Mouse (Mus musculus): ENCODE results near the gene Snx5. TPM values are rescaled to one million over a fixed set of nuclear protein-coding genes. Genes with fewer than 3 reads are reported as not detected.

Gene Snx5
- polyA plus RNA-seq, 1 experiment from 2014 or later = 115 TPM

DNA sequence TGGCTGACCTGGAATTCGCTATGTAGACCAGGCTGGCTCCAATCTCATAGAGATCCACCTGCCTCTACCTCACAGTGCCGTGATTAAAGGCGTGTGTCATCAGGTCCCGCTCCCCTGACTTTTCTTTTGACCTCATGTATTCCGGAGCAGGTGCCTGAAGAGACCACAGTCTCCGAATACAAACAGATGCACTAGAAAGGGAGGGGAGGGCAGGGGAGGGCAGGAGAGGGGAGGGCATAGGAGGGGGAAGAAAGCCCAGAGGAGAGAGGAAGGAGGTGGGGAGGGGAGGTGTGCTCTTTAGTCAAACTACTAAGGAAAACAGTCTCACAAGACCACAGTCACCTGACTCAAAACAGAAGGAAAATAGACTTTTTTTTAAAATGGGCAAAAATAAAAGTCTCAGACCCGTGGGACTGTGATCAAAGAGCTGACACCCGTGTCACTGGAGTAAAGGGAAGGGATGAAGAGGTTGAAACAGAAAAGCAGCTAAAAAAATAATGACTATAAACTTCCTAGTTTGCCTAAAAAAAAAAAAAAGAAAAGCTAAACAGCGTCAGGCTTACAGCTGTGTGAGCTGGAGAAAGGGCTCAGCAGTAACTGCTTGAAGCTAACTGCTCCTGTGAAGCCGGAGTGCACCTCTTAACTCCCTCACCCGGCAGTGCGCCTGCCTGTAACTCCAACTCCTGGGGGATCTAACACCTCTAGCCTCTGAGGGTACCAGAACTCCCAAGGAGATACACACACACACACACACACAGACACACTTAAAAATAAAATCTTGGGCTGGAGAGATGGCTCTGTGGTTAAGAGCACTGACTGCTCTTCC, 42.0 kb downstream of the Snx5 start:
- no peaks in the 10 kb centered on the region for H3K27me3 ChIP-seq (ENCODE audit: control insufficient read depth, insufficient read depth, low read length)
- H3K9ac ChIP-seq (ENCODE audit: low read depth, low read length) = no peak overlapping the region
- H3K4me1 ChIP-seq (ENCODE audit: control insufficient read depth, insufficient read depth, low read length) = no peaks in the 10 kb centered on the region; the same call in 1 of the 2 replicates
- H3K36me3 ChIP-seq (ENCODE audit: control insufficient read depth, insufficient read depth, low read length) = no peaks in the 10 kb centered on the region
- H3K4me3 ChIP-seq (ENCODE audit: low read depth, low read length) = no peak overlapping the region
- no peak overlapping the region for H3K4me2 ChIP-seq
- WGBS (ENCODE audit: insufficient replicate concordance) = 81% methylated on average over 12 of the region's 12 CpGs
- no peak for ATAC-seq (replicated peaks; ENCODE audit: insufficient number of reproducible peaks, low FRiP score, low TSS enrichment)
- no peak overlapping the region for H3K27ac ChIP-seq (ENCODE audit: low read depth, low read length)
- no peaks in the 10 kb centered on the region for H3K9me3 ChIP-seq (replicated peaks; ENCODE audit: control insufficient read depth, low read length)

DNA sequence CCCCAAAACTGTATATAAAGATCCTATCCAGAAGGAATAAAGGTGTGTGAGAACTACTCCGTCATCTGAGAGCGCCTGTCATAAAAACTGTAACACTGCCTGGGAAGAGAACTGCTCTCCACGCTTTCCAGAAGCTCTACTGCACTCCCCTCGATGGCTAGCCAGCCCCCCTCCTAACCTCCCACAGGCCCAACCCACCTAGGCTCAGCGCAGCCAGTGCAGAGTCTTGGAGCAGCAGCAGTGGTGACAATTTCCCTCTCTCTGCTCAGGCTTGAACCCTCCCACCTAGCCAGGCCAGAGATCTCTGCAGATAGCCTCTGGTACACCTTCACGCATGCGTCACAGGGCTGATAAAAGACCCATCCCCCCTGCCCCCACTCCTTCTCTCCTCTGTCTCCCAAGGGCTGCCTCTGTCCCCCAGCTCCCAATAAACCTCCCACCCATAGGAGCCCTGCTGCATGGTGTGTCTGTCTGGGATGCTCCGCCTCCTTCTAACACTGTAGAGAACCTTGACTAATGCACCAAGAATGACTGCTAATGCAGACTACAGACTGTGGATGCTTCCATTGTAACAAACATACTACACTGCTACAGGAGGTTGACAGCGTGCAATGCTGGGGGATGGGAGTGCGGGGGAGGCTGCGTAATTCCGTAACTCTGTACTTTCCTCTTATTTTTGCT, 43.7 kb downstream of the Snx5 start:
- no peak overlapping the region for H3K4me3 ChIP-seq (ENCODE audit: low read depth, low read length)
- no peak overlapping the region for H3K4me2 ChIP-seq
- H3K27me3 ChIP-seq (ENCODE audit: control insufficient read depth, insufficient read depth, low read length) = no peaks in the 10 kb centered on the region
- WGBS (ENCODE audit: insufficient replicate concordance) = 83% methylated on average over 12 of the region's 12 CpGs
- H3K27ac ChIP-seq (ENCODE audit: low read depth, low read length) = no peak overlapping the region
- H3K36me3 ChIP-seq (ENCODE audit: control insufficient read depth, insufficient read depth, low read length) = no peaks in the 10 kb centered on the region
- H3K9me3 ChIP-seq (replicated peaks; ENCODE audit: control insufficient read depth, low read length) = no peaks in the 10 kb centered on the region
- no peaks in the 10 kb centered on the region; the same call in 1 of the 2 replicates for H3K4me1 ChIP-seq (ENCODE audit: control insufficient read depth, insufficient read depth, low read length)
- no peak for ATAC-seq (replicated peaks; ENCODE audit: insufficient number of reproducible peaks, low FRiP score, low TSS enrichment)
- H3K9ac ChIP-seq (ENCODE audit: low read depth, low read length) = no peak overlapping the region

DNA sequence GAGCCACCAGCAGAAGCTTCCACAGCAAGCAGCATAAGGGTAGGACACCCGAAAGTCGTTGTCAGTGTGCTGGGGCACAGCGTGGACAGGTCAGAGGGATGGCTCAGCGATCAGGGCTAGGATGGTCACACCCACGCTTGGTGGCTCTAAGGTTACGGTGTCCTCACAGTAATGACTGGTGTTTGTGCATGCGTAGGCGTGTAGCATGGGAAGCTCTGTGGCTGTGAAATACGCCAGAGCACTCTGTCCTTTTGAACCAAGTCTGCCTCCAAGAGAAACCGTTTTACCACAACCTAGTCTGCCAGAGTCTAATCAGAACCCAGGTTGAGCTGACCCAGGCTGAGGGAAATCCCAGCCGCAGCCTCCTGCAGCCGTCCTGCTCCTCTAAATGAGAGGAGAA, 46.4 kb downstream of the Snx5 start:
- 52% methylated on average over 12 of the region's 12 CpGs for WGBS (ENCODE audit: insufficient replicate concordance)
- Histone ChIP-seq H3K4me3 (ENCODE audit: low read depth, low read length) (no peak overlapping the region; the same call in 1 of the 2 replicates), H3K9ac (ENCODE audit: low read depth, low read length) (peak overlapping the region; percentile 39; the same call in 1 of the 2 replicates), H3K27ac (ENCODE audit: low read depth, low read length) (no peak overlapping the region), H3K27me3 (ENCODE audit: control insufficient read depth, insufficient read depth, low read length) (no peaks in the 10 kb centered on the region), H3K9me3 (replicated peaks; ENCODE audit: control insufficient read depth, low read length) (no peaks in the 10 kb centered on the region), H3K4me2 (peak overlapping the region; percentile 41), H3K36me3 (ENCODE audit: control insufficient read depth, insufficient read depth, low read length) (no peaks in the 10 kb centered on the region), H3K4me1 (ENCODE audit: control insufficient read depth, insufficient read depth, low read length) (no peaks in the 10 kb centered on the region)
- no peak for ATAC-seq (replicated peaks; ENCODE audit: insufficient number of reproducible peaks, low FRiP score, low TSS enrichment)

DNA sequence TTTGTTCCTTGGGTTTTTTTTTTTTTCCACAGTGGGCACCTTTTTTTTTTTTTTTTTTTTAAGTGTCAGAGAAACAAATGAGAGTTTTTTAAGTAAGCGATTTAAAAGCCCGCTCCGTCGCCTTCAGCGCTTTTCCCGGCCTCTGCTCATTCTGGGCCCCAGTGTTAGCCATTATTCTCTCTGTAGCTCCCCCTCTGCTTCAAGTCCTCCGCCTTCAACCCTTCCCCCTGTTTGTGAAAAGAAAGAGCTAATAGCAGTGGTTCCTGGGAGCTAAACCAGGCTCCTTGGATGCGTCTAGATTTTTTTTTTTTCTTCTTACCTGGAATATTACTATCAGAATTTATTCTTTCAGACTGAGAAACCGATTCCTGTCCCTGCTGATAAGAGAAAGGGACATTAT, 55.1 kb downstream of the Snx5 start:
- no peaks in the 10 kb centered on the region for H3K9me3 ChIP-seq (replicated peaks; ENCODE audit: control insufficient read depth, low read length)
- no peaks in the 10 kb centered on the region for H3K27me3 ChIP-seq (ENCODE audit: control insufficient read depth, insufficient read depth, low read length)
- H3K27ac ChIP-seq (ENCODE audit: low read depth, low read length) = no peak overlapping the region
- WGBS (ENCODE audit: insufficient replicate concordance) = 52% methylated on average over 9 of the region's 9 CpGs
- ATAC-seq (replicated peaks; ENCODE audit: insufficient number of reproducible peaks, low FRiP score, low TSS enrichment) = no peak
- no peak overlapping the region for H3K4me2 ChIP-seq
- H3K9ac ChIP-seq (ENCODE audit: low read depth, low read length) = no peak overlapping the region
- peaks cover 10% of the 10 kb centered on the region for H3K4me1 ChIP-seq (ENCODE audit: control insufficient read depth, insufficient read depth, low read length)
- no peaks in the 10 kb centered on the region for H3K36me3 ChIP-seq (ENCODE audit: control insufficient read depth, insufficient read depth, low read length)
- H3K4me3 ChIP-seq (ENCODE audit: low read depth, low read length) = no peak overlapping the region

DNA sequence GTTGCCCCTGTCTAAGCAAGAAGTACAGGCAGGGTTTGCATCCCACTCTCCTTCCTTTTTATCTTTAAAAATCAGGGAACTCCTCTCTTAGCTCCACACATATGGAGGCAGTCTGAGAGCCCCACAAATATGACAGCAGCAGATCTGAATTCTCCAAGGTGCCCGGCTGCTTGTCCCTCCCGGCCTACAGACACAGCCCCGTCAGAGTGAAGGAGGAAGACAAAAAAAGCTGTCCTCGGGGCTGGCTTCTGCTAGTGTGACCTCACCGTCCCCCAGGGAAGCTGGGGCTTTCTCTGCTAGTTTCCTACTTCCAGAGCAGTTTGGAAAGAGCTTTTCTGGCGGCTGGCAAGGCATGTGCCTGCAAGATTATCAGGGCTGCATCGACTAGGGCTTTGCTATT, 55.5 kb downstream of the Snx5 start:
- ATAC-seq (replicated peaks; ENCODE audit: insufficient number of reproducible peaks, low FRiP score, low TSS enrichment) = no peak
- Histone ChIP-seq H3K27ac (ENCODE audit: low read depth, low read length) (0 out of 2 replicates have a peak overlapping the region, but pooled peaks have one; percentile 15), H3K27me3 (ENCODE audit: control insufficient read depth, insufficient read depth, low read length) (no peaks in the 10 kb centered on the region), H3K36me3 (ENCODE audit: control insufficient read depth, insufficient read depth, low read length) (no peaks in the 10 kb centered on the region), H3K4me2 (peak overlapping the region; percentile 11; the same call in 1 of the 2 replicates), H3K4me1 (ENCODE audit: control insufficient read depth, insufficient read depth, low read length) (peaks cover 10% of the 10 kb centered on the region), H3K9me3 (replicated peaks; ENCODE audit: control insufficient read depth, low read length) (no peaks in the 10 kb centered on the region), H3K9ac (ENCODE audit: low read depth, low read length) (peak overlapping the region; percentile 49), H3K4me3 (ENCODE audit: low read depth, low read length) (no peak overlapping the region)
- WGBS (ENCODE audit: insufficient replicate concordance) = 14% methylated on average over 7 of the region's 7 CpGs

DNA sequence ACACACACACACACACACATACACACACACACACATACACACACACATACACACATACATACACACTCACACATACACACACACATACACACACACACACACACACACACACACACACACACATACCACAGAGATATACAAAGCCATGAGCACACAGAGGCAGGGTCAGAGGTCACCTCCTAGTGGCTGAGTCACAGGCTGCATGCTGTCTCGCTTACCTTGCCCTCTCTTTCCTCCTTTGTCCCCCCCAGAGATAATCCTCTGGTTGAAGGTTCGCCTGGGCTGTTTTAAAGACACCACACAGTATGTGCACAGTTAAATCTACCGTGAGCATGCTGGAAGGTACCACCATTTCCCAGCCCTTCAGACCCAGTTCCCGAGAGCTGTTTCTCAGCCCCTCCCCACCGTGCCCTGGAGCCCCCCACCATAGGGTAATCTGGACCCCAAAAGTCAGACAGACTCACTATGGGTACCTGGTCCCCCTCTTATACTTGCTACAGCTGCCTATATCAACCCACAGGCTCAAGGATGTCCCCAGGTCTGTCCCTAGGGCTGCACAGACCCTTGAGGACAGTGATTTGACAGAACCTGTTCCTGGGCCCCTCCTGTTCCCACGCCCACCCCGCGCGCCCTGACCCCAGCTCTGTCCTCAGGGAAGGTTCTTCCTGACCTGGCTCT, 56.1 kb downstream of the Snx5 start:
- Histone ChIP-seq H3K4me2 (no peak overlapping the region), H3K9ac (ENCODE audit: low read depth, low read length) (peak overlapping the region; percentile 49; the same call in 1 of the 2 replicates), H3K36me3 (ENCODE audit: control insufficient read depth, insufficient read depth, low read length) (no peaks in the 10 kb centered on the region), H3K4me1 (ENCODE audit: control insufficient read depth, insufficient read depth, low read length) (peaks cover 10% of the 10 kb centered on the region), H3K27ac (ENCODE audit: low read depth, low read length) (0 out of 2 replicates have a peak overlapping the region, but pooled peaks have one; percentile 15), H3K4me3 (ENCODE audit: low read depth, low read length) (no peak overlapping the region), H3K9me3 (replicated peaks; ENCODE audit: control insufficient read depth, low read length) (no peaks in the 10 kb centered on the region), H3K27me3 (ENCODE audit: control insufficient read depth, insufficient read depth, low read length) (no peaks in the 10 kb centered on the region)
- WGBS (ENCODE audit: insufficient replicate concordance) = 60% methylated on average over 9 of the region's 9 CpGs
- 0 out of 2 replicates have a peak, but pooled peaks have one; percentile 39 for ATAC-seq (replicated peaks; ENCODE audit: insufficient number of reproducible peaks, low FRiP score, low TSS enrichment)

DNA sequence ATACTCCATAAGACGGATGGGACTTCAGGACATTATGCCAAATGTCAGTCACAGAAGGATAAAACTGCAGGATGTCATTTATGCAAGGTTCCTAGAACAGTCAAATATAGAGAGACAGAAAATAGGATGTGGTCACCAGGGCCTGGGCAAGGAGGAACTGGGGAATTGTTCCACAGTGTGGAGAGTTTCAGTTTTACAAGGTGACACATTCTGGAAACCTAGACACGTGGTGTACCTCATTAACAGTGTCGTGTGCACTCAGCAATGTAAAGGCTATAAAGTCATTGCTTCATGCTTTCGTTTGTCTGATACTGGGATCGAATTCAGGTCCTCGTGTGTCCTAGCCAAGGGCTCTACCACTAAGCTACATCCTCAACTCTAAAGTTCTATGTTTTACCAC, 56.9 kb downstream of the Snx5 start:
- WGBS (ENCODE audit: insufficient replicate concordance) = 88% methylated on average over 6 of the region's 6 CpGs
- no peak overlapping the region for H3K4me2 ChIP-seq
- ATAC-seq (replicated peaks; ENCODE audit: insufficient number of reproducible peaks, low FRiP score, low TSS enrichment) = no peak
- no peak overlapping the region for H3K27ac ChIP-seq (ENCODE audit: low read depth, low read length)
- no peaks in the 10 kb centered on the region for H3K36me3 ChIP-seq (ENCODE audit: control insufficient read depth, insufficient read depth, low read length)
- no peak overlapping the region for H3K9ac ChIP-seq (ENCODE audit: low read depth, low read length)
- H3K9me3 ChIP-seq (replicated peaks; ENCODE audit: control insufficient read depth, low read length) = no peaks in the 10 kb centered on the region
- no peaks in the 10 kb centered on the region for H3K27me3 ChIP-seq (ENCODE audit: control insufficient read depth, insufficient read depth, low read length)
- no peak overlapping the region for H3K4me3 ChIP-seq (ENCODE audit: low read depth, low read length)
- peaks cover 10% of the 10 kb centered on the region for H3K4me1 ChIP-seq (ENCODE audit: control insufficient read depth, insufficient read depth, low read length)

DNA sequence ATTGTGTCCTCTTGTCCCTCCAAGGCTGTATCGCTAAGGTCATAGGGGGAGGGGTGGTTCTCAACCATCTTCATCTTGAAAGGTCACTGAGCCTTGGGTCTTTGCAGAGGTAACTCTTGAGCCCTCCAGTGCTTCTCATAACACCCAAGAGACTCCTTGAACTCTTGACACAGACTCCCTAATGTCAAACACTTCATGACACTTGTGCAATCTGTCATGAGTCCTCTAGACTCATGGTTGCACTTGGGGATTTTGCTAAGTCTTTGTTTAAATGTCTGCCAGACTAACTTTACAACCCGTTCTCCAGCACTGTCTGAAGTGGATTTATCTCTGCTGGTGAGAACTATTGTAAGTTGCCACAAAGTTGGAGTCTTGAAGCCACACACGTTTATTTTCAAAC, 61.3 kb downstream of the Snx5 start:
- no peak overlapping the region for H3K4me3 ChIP-seq (ENCODE audit: low read depth, low read length)
- no peak for ATAC-seq (replicated peaks; ENCODE audit: insufficient number of reproducible peaks, low FRiP score, low TSS enrichment)
- 61% methylated on average over 3 of the region's 3 CpGs for WGBS (ENCODE audit: insufficient replicate concordance)

More for the DNA sequence above, 61.3 kb downstream of the Snx5 start:
- no peak overlapping the region for H3K27ac ChIP-seq (ENCODE audit: low read depth, low read length)
- no peaks in the 10 kb centered on the region for H3K9me3 ChIP-seq (replicated peaks; ENCODE audit: control insufficient read depth, low read length)
- no peaks in the 10 kb centered on the region for H3K36me3 ChIP-seq (ENCODE audit: control insufficient read depth, insufficient read depth, low read length)
- H3K4me2 ChIP-seq = no peak overlapping the region
- H3K4me1 ChIP-seq (ENCODE audit: control insufficient read depth, insufficient read depth, low read length) = no peaks in the 10 kb centered on the region
- H3K27me3 ChIP-seq (ENCODE audit: control insufficient read depth, insufficient read depth, low read length) = no peaks in the 10 kb centered on the region
- no peak overlapping the region for H3K9ac ChIP-seq (ENCODE audit: low read depth, low read length)
